Mouse (Mus musculus): Measurements from ENCODE around the gene Cltb. TPM values are rescaled to one million over a fixed set of nuclear protein-coding genes. Genes with fewer than 3 reads are reported as not detected.

Cltb gene
- polyA plus RNA-seq, 1 experiment from 2014 or later: 36.3 TPM

GRCm38 (mm10) chr13:54564232-54565200 lies 46.6 kb downstream of the Cltb start:
- H3K4me1 ChIP-seq (ENCODE audit: control insufficient read depth, insufficient read depth, low read length): peaks cover 10% of the 10 kb centered on the region
- peak; percentile 48 for ATAC-seq (ENCODE audit: low FRiP score, low TSS enrichment)
- WGBS: 8% methylated on average over 45 of the region's 45 CpGs
- H3K27ac ChIP-seq (ENCODE audit: low read depth, low read length): peak overlapping the region; percentile 67; the same call in 1 of the 2 replicates
- H3K9ac ChIP-seq (ENCODE audit: low read depth, low read length): peak overlapping the region; percentile 92
- peaks cover 33% of the 10 kb centered on the region for H3K36me3 ChIP-seq (ENCODE audit: control insufficient read depth, insufficient read depth, low read length)
- H3K4me3 ChIP-seq (ENCODE audit: low read length): peak overlapping the region; percentile 99
- H3K4me2 ChIP-seq (replicated peaks; ENCODE audit: low read depth, low read length): peak overlapping the region; percentile 76
- no peaks in the 10 kb centered on the region for H3K9me3 ChIP-seq (ENCODE audit: control insufficient read depth, low read length)
- no peaks in the 10 kb centered on the region for H3K27me3 ChIP-seq (ENCODE audit: control insufficient read depth, insufficient read depth, low read length)

- 61% methylated on average over 7 of the region's 7 CpGs for WGBS
- H3K36me3 ChIP-seq (ENCODE audit: control insufficient read depth, insufficient read depth, low read length): peaks cover 53% of the 10 kb centered on the region
- ATAC-seq (ENCODE audit: low FRiP score, low TSS enrichment): no peak
Measured at GRCm38 (mm10) chr13:54562562-54562961, 48.6 kb downstream of the Cltb start.

GRCm38 (mm10) chr13:54560608-54561007 lies 50.5 kb downstream of the Cltb start:
- 89% methylated on average over 7 of the region's 7 CpGs for whole genome bisulfite sequencing
- peaks cover 72% of the 10 kb centered on the region for H3K36me3 ChIP-seq (ENCODE audit: control insufficient read depth, insufficient read depth, low read length)
- no peaks in the 10 kb centered on the region for H3K27me3 ChIP-seq (ENCODE audit: control insufficient read depth, insufficient read depth, low read length)
- H3K4me1 ChIP-seq (ENCODE audit: control insufficient read depth, insufficient read depth, low read length): peaks cover 7% of the 10 kb centered on the region
- H3K4me3 ChIP-seq (ENCODE audit: low read length): no peak overlapping the region
- H3K9ac ChIP-seq (ENCODE audit: low read depth, low read length): no peak overlapping the region
- H3K9me3 ChIP-seq (ENCODE audit: control insufficient read depth, low read length): no peaks in the 10 kb centered on the region
- H3K27ac ChIP-seq (ENCODE audit: low read depth, low read length): no peak overlapping the region
- ATAC-seq (ENCODE audit: low FRiP score, low TSS enrichment): no peak
- no peak overlapping the region for H3K4me2 ChIP-seq (replicated peaks; ENCODE audit: low read depth, low read length)

More at GRCm38 (mm10) chr13:54562562-54562961, 48.6 kb downstream of the Cltb start:
- H3K27ac ChIP-seq (ENCODE audit: low read depth, low read length): no peak overlapping the region
- H3K9ac ChIP-seq (ENCODE audit: low read depth, low read length): no peak overlapping the region
- H3K4me2 ChIP-seq (replicated peaks; ENCODE audit: low read depth, low read length): no peak overlapping the region
- peaks cover 10% of the 10 kb centered on the region for H3K4me1 ChIP-seq (ENCODE audit: control insufficient read depth, insufficient read depth, low read length)
- no peaks in the 10 kb centered on the region for H3K27me3 ChIP-seq (ENCODE audit: control insufficient read depth, insufficient read depth, low read length)
- no peaks in the 10 kb centered on the region for H3K9me3 ChIP-seq (ENCODE audit: control insufficient read depth, low read length)
- no peak overlapping the region for H3K4me3 ChIP-seq (ENCODE audit: low read length)

DNA sequence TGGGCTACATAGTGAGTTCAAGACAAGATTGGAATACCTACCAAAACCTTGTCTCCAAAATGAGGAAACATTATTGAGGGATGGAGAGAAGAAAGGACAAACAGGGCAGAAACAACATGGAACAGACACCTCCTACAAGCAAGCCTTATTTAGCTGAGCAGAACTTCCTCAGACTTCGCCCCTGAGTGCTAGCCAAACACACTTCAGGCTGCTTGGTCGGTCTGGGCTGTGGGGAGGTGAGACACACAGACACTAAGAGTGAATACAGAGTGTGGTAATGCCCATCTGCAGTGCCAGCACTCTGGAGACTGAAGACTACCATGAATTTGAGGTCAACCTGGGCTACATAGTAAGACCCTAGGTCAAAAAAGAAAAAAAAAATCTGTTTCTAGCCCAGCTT lies 51.5 kb downstream of the Cltb start:
- H3K4me2 ChIP-seq (replicated peaks; ENCODE audit: low read depth, low read length): no peak overlapping the region
- no peak overlapping the region for H3K9ac ChIP-seq (ENCODE audit: low read depth, low read length)
- peaks cover 78% of the 10 kb centered on the region for H3K36me3 ChIP-seq (ENCODE audit: control insufficient read depth, insufficient read depth, low read length)
- no peaks in the 10 kb centered on the region for H3K27me3 ChIP-seq (ENCODE audit: control insufficient read depth, insufficient read depth, low read length)
- no peak overlapping the region for H3K4me3 ChIP-seq (ENCODE audit: low read length)
- H3K27ac ChIP-seq (ENCODE audit: low read depth, low read length): no peak overlapping the region
- ATAC-seq (ENCODE audit: low FRiP score, low TSS enrichment): no peak
- H3K4me1 ChIP-seq (ENCODE audit: control insufficient read depth, insufficient read depth, low read length): peaks cover 4% of the 10 kb centered on the region
- 86% methylated on average over 2 of the region's 2 CpGs for WGBS
- no peaks in the 10 kb centered on the region for H3K9me3 ChIP-seq (ENCODE audit: control insufficient read depth, low read length)

GRCm38 (mm10) chr13:54557652-54558051 lies 53.5 kb downstream of the Cltb start:
- Histone ChIP-seq H3K27ac (ENCODE audit: low read depth, low read length) (no peak overlapping the region), H3K4me1 (ENCODE audit: control insufficient read depth, insufficient read depth, low read length) (no peaks in the 10 kb centered on the region), H3K27me3 (ENCODE audit: control insufficient read depth, insufficient read depth, low read length) (no peaks in the 10 kb centered on the region), H3K4me2 (replicated peaks; ENCODE audit: low read depth, low read length) (no peak overlapping the region), H3K36me3 (ENCODE audit: control insufficient read depth, insufficient read depth, low read length) (peaks cover 89% of the 10 kb centered on the region), H3K9me3 (ENCODE audit: control insufficient read depth, low read length) (no peaks in the 10 kb centered on the region), H3K4me3 (ENCODE audit: low read length) (no peak overlapping the region), H3K9ac (ENCODE audit: low read depth, low read length) (no peak overlapping the region)
- no peak for ATAC-seq (ENCODE audit: low FRiP score, low TSS enrichment)
- 90% methylated on average over 1 of the region's 1 CpGs for WGBS

- 96% methylated on average over 3 of the region's 3 CpGs for WGBS
- no peaks in the 10 kb centered on the region for H3K9me3 ChIP-seq (ENCODE audit: control insufficient read depth, low read length)
- no peak overlapping the region for H3K27ac ChIP-seq (ENCODE audit: low read depth, low read length)
- no peaks in the 10 kb centered on the region for H3K27me3 ChIP-seq (ENCODE audit: control insufficient read depth, insufficient read depth, low read length)
- no peaks in the 10 kb centered on the region for H3K4me1 ChIP-seq (ENCODE audit: control insufficient read depth, insufficient read depth, low read length)
- H3K4me2 ChIP-seq (replicated peaks; ENCODE audit: low read depth, low read length): no peak overlapping the region
- no peak overlapping the region for H3K4me3 ChIP-seq (ENCODE audit: low read length)
- no peak for ATAC-seq (ENCODE audit: low FRiP score, low TSS enrichment)
- H3K9ac ChIP-seq (ENCODE audit: low read depth, low read length): no peak overlapping the region
- peaks cover 91% of the 10 kb centered on the region for H3K36me3 ChIP-seq (ENCODE audit: control insufficient read depth, insufficient read depth, low read length)
Measured at GRCm38 (mm10) chr13:54556796-54557195, 54.3 kb downstream of the Cltb start.

DNA sequence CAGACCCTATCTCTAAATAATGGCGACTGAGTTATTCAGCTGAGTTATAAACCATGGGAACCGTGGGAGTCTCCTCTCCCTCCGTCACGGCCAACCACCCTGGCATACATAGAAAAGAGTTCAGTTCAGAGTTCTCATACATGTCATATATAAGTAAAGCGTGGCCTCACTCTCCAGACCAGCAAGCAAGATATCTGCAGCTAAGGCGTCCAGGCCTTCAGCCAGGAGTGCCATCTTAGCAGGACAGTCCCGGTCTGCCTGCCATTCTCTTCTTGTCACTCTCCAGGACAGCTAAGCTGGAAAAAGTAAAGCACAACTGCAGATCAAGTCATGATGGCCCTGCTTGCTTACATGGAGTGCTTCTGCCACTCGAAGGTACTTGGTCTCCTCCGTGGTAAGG lies 55.0 kb downstream of the Cltb start:
- Histone ChIP-seq H3K27me3 (ENCODE audit: control insufficient read depth, insufficient read depth, low read length) (no peaks in the 10 kb centered on the region), H3K4me2 (replicated peaks; ENCODE audit: low read depth, low read length) (no peak overlapping the region), H3K27ac (ENCODE audit: low read depth, low read length) (no peak overlapping the region), H3K36me3 (ENCODE audit: control insufficient read depth, insufficient read depth, low read length) (peaks cover 90% of the 10 kb centered on the region), H3K4me1 (ENCODE audit: control insufficient read depth, insufficient read depth, low read length) (no peaks in the 10 kb centered on the region), H3K9me3 (ENCODE audit: control insufficient read depth, low read length) (no peaks in the 10 kb centered on the region), H3K4me3 (ENCODE audit: low read length) (no peak overlapping the region), H3K9ac (ENCODE audit: low read depth, low read length) (no peak overlapping the region)
- 92% methylated on average over 9 of the region's 9 CpGs for WGBS
- ATAC-seq (ENCODE audit: low FRiP score, low TSS enrichment): no peak

GRCm38 (mm10) chr13:54548036-54548435 lies 63.1 kb downstream of the Cltb start:
- no peak overlapping the region for H3K9ac ChIP-seq (ENCODE audit: low read depth, low read length)
- H3K4me3 ChIP-seq (ENCODE audit: low read length): no peak overlapping the region
- no peak overlapping the region for H3K4me2 ChIP-seq (replicated peaks; ENCODE audit: low read depth, low read length)
- H3K27me3 ChIP-seq (ENCODE audit: control insufficient read depth, insufficient read depth, low read length): no peaks in the 10 kb centered on the region
- H3K36me3 ChIP-seq (ENCODE audit: control insufficient read depth, insufficient read depth, low read length): peaks cover 55% of the 10 kb centered on the region
- no peaks in the 10 kb centered on the region for H3K9me3 ChIP-seq (ENCODE audit: control insufficient read depth, low read length)
- 84% methylated on average over 7 of the region's 7 CpGs for WGBS
- no peak for ATAC-seq (ENCODE audit: low FRiP score, low TSS enrichment)
- no peak overlapping the region for H3K27ac ChIP-seq (ENCODE audit: low read depth, low read length)
- H3K4me1 ChIP-seq (ENCODE audit: control insufficient read depth, insufficient read depth, low read length): no peaks in the 10 kb centered on the region

Data from kidney, embryonic 14.5 days (tissue).